Mouse (Mus musculus) ES-Bruce4 (cell line): Measurements from ENCODE around the gene Mrrf.

Source experiments
- CTCF ChIP-seq: IDR thresholded peaks from one replicate; pipeline ENCODE4 v1.8.1; 2011; ENCODE audit warnings: low read depth, low read length
- EP300 ChIP-seq: IDR thresholded peaks from 2 replicates; pipeline ENCODE4 v1.6.1; 2011; ENCODE audit warnings: low read depth, low read length; ENCODE audit not compliant: insufficient read depth
- POLR2A ChIP-seq: IDR thresholded peaks from one replicate; pipeline ENCODE4 v1.8.1; 2011; ENCODE audit warnings: low read length; ENCODE audit not compliant: insufficient read depth

DNA sequence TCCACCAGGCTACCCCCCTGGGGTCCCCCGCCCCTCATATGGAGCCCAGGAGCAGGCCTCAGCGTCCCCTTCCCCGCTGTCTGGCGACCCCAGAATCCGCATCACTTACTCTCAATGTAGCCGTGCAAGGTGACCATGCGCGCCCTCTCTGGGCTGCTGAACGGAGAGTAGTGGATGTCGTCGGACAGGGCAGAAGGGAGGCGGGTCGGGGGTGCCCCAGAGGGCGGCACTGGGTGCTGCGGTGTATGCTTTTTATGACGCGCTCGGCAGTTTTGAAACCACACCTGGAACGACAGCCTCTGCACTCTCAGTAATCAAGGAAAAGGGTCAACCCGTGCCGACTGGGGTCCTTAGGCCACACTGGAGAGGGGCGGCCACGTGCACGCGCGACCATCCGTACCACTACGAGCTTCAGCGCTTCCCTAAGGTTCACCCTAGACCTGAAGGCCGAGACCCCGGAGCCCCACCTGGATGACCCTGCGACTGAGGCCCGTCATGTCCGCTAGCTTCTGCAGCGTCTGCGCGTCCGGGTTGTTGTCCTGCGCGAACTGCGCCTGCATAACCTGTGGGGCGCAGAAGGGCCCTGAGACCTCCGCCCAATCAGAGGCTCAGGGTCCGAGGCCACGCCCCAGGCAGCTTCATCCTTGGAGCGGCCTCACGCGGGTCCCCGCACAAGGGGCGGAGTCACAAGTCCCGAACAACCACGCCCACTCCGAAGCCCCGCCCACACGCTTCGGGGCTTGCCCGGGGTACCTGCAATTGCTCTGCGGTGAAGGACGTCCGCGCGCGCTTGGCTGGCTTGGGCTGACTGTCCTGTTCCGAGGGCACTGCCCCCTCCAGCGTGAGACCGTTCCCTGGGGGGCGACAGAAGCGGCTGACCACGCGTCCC, 45.1 kb upstream of the Mrrf start:
- TF ChIP-seq POLR2A: peak; percentile 51
- no peak for TF ChIP-seq CTCF
- no peak for TF ChIP-seq EP300
